Comparison of ENCODE assay signal across 20 mouse cellular contexts in the genomic region with DNA sequence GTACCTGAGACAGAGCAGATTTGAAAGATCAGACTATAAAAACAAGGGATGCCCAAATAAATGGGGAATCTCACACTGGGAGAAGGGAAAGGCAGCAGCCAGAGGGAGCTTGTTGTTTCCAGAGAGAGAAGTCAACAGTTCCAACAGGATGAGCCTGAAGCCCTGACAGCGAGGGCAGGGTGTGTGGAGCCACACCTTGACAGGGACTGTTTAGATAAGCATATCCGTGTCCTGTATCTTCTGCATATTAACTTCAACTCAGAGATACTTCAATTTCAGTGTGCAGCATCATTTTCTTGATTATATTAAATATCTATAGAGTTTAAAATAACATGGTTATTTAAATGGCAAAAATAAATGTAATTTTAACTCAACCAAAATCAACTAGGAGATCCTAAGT. TPM values are rescaled to one million over a fixed set of nuclear protein-coding genes. Genes with fewer than 3 reads are reported as not detected.
"Had no signal": no experiment of that assay in that cellular context is flagged by ENCODE, and none has a peak within 500 bp of the region (broad histone marks: within the 10 kb centered on the region; RNA-seq: fewer than 3 reads in every experiment).

No protein-coding gene starts in this region.

- H3K36me3 ChIP-seq: limb, embryonic 15.5 days; midbrain, embryonic 12.5 days had no signal

- H3K27ac ChIP-seq: limb, embryonic 15.5 days; macrophage; midbrain, embryonic 12.5 days had no signal

- DNase-seq: kidney, adult 8-10 months; kidney, postnatal 25 days; lung, embryonic 14.5 days; lung, postnatal 10 days; right cerebral cortex, adult 18-20 months; right cerebral cortex, postnatal 4 days; spleen, adult 18-20 months; thymus, postnatal 14 days had no signal

- ATAC-seq: intestine, embryonic 16.5 days had no signal

- H3K4me1 ChIP-seq: limb, embryonic 15.5 days had no signal

- H3K27me3 ChIP-seq: limb, embryonic 15.5 days; megakaryocyte, embryonic 14.5 days; midbrain, embryonic 12.5 days had no signal

- H3K4me3 ChIP-seq: limb, embryonic 15.5 days; megakaryocyte, embryonic 14.5 days; midbrain, embryonic 12.5 days had no signal

- H3K4me2 ChIP-seq: limb, embryonic 15.5 days; lung, embryonic 14.5 days; midbrain, embryonic 12.5 days had no signal

- H3K9ac ChIP-seq: limb, embryonic 15.5 days; lung, embryonic 14.5 days; midbrain, embryonic 12.5 days had no signal

- H3K9me3 ChIP-seq: limb, embryonic 15.5 days; megakaryocyte, embryonic 14.5 days; midbrain, embryonic 12.5 days had no signal

RNA-seq across cellular contexts. Expression of a gene that starts 13.2 kb away (rescaled TPM):
- polyA plus RNA-seq: intestine, embryonic 16.5 days; kidney, embryonic 16.5 days; limb, embryonic 11.5 days; limb, embryonic 15.5 days; macrophage; midbrain, postnatal 0 days; stomach, embryonic 16.5 days had no signal

RNA-seq across cellular contexts. Expression of a gene that starts 13.3 kb away (rescaled TPM):
- total RNA-seq: left cerebral cortex, adult 8-10 months; left cerebral cortex, postnatal 25 days; midbrain, postnatal 0 days had no signal
- polyA plus RNA-seq: kidney, embryonic 16.5 days; limb, embryonic 11.5 days; lung, embryonic 14.5 days; macrophage; midbrain, postnatal 0 days; neural tube, embryonic 14.5 days had no signal
